Mouse (Mus musculus): ENCODE results near the gene Ldlrad3.

Ldlrad3 gene

DNA sequence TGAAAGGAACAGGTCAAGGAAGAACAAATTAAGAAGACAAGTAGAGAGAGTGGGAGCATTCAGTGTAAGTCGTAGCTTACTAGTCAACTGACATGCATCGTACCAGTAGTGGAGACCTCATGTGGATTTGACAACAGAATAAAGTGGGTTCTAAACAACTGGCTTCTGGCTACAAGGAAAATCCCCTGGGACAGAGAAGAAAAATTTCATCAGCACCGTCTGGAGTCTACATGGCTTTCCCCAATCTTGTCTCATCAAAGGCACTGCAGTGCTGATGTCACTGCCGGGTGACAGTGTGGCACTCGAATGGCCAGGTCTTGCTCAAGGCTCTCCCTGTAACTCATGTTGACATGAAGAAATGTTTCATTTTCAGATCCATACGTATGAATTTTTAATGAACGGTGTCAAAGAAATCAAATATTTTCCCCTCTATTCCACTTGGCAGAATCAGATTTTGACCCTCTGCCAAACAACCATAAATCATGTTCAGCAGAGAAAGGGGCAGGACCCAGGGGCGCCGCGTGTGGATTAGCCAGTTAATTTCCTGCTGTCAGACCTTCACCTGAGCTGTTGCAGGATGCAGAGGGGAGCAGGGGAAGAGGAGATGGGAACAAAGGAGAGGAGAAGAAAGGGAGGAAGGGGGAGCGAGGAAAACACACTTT lies 187.1 kb downstream of the Ldlrad3 start:
- DNase-seq (ENCODE audit: low spot score) = peak; percentile 70

DNA sequence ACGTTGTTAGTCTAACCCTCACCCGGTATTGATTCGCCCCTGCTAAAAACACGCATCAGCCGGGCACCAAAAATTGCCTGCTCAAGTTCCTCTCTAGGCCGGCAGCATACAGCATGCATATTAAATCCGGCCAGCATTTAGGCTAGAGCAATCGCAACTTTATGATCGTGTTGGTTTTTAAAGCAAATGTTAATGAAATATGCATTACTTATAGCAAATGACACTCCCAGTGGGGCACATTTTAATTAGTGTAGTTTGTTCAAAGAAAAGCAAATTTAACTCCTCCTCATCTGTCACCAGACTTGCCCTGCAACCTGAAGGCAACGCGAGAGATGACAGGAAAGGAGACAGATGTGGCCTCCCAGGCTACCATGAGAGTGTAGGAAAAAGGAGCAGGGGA lies 189.2 kb downstream of the Ldlrad3 start:
- DNase-seq (ENCODE audit: low spot score) = no peak

DNA sequence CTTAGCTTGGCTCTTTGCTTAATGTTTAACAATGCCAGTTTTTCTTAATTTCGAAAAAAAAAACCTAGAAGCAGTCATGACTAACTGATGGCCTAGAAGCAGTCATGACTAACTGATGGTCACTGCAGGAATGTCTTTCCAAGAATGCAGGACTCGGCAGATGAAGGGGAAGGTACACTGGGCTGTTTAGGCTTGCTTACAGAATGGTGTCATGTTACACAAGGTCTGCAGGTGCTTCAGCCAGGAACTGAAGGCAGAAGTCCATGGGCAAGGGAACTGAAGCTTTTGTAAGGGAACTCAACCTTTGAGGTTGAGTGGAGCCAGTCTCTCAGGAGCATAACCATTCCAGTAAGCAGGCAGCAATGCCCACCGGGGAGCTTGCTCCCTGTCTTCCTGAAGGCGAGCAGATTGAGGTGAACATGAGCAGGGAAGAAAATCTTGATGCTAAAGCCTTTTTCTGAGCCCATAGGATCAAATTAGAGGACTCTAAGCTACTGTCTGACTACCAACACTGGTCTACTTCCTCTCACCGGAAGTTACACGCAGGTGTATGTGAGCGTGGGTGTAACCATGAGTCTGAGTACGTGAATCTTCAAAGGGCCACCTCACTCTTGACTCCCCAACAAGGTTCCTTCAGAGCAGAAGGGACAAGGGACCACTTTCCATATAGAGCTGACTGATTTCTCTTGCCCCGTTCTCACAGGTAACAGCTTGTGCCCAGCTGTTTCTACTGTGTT lies 193.4 kb downstream of the Ldlrad3 start:
- no peak for DNase-seq (ENCODE audit: low spot score)

DNA sequence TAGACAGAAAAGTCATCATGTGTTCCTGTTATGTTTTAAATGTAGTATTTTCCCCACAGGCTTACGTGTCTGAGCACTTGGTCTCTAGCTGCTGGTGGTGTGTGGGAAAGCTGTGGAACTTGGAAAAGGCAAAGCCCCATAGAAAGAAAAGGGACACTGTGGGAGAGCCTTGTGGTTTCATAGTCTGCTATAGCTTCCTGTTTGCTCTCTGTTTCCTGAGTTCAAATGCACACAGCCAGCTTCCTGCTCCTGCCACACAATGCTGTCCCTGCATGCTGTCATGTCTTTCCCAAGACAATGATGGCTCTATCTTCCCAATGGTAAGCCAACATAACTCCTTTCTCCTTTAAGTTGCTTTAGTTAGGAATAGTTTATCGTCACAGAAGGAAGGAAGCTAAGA lies 194.5 kb downstream of the Ldlrad3 start:
- no peak for DNase-seq (ENCODE audit: low spot score)

DNA sequence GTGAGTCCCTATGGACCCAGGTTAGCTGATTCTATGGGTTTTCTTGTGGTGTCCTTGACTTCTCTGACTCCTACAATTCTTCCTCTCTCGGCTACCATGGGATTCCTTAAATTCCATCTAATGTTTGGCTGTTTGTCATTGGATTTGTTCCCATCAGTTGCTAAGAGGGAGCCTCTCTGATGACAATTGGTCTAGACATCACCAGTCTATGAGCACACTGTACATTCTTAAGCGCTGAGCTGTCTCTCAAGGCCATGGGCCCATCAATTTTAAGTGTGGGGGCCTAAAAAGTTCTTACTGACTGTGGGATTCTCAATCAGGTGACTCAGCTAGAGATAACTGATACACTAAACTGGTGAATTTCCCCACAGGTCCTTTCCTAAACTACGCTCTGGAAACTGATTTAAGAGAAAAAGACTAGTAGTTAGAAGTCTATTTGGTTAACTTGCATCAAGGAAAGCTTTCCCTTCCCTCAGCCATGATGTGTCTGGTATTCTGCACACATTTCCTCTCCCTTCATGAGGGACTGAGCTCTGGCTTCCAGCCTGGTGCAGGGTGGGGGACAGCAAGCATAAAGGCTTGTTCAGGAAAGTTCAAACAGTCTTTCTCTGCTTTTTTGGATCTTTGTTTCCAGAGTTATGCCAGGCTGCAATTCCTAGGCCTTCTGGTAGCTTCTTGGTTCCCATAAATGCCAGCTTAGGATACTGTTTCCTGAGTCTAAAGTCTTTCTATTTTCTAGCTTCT lies 199.7 kb downstream of the Ldlrad3 start:
- no peak for DNase-seq (ENCODE audit: low spot score)

DNA sequence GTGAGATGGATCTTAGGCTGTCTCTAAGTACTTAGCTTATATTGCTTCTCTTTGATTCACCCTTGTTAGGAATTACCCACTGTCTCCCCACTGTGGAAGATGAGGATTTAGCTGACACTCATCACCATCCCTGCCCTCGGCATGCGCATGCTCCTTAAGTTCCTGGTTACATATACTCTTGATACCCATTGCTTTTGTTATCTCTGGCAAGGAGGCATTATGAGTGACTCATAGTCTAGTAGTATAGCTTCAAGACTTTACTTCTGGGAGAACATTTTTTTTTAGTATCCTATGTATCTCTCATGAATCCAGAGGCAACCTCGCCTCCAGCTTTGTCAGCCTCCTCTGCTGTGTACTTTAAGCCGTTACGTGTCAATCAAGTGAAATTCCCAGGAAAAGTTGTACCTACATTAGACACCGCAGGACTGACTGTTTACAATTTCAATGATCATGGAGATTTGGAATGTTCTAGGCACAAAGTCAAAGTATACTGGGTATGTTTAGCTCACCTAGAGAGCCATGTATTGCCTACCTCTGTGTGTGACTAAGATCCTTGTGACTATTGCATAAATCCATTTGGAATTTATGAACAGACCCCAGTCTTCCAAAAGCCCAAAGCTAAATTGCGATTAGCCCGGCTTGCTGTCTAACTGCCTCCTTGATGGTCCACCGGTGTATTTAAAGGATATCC lies 202.2 kb downstream of the Ldlrad3 start:
- DNase-seq (ENCODE audit: low spot score) = no peak

DNA sequence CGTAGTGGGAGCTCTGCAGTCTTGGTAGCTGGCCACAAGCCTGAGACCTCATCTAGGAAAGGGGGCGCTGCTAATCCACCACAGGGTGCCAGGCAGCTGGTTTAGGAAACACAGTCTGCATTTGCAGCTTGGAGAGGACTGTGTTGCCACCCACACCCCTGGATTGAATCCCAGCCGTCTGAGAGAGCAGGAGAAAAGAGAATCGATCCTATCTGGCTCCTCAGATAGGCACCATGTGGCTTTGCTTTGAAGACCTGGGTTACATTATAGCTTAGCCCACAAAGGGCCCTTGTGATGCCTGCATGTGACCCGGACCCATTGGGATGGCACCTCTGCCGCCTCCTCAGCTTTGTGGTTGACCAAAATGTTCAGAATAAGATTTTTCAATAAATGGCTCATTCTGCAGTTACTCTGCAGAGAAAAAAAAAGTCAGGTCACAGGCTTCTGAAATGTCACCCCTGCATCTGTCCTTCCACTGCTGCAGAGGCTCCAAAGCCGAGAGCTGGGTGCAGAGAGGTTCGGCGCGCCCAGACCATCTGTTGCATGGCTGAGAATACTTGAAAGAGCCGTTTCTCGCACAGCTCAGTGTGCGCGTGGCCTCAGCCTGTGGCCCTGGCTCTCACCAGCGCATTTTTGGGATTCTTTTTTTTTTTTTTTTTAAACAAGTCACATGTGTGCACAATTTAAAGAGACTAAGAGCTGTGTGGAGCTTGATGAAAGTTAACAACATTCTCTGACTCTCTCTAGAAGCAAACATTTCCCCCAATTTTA lies 202.9 kb downstream of the Ldlrad3 start:
- DNase-seq (ENCODE audit: low spot score) = peak; percentile 38

DNA sequence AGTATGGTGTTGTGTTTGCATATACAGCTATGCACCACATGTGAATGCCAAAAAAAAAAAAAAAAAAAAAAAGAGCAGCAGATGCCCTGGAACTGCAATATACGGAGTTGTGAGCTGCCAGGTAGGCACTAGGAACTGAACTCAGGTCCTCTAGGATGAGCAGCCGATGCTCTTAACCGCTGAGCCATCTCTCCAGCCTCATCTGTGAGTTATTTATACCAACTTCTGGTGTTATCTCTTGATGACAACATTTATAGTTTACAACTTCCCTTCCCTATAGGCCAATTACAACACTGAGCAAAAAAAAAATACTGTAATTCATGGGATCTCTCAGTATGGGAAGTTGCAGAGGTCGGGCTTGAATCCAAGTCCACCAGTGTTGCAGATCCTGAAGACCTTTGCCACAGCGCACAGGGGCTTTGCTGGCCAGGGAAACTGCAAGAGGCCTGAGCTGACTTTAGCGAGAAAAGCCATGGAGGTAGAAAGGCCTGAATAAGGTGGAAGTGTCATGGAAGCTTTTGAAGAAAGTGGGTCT lies 204.2 kb downstream of the Ldlrad3 start:
- no peak for DNase-seq (ENCODE audit: low spot score)

DNA sequence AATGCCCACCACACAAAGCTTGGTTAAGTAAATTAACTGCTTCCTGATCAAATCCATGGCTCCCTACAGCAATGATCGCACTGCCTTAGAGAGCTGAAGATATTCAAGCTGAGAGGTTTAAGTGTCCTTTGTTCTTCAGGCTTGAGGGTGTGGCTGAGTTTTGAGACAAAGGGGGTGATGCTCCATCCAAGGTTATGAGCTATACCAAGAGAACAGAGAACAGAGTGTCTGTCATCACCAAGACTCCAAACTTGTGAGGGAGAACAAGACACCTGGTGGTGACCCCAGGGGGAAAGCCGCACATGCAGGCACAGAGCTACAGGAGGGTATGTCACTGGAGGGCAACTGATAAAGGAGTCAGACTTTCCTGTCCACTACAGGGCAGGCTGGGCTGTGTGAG lies 205.0 kb downstream of the Ldlrad3 start:
- DNase-seq (ENCODE audit: low spot score) = no peak

DNA sequence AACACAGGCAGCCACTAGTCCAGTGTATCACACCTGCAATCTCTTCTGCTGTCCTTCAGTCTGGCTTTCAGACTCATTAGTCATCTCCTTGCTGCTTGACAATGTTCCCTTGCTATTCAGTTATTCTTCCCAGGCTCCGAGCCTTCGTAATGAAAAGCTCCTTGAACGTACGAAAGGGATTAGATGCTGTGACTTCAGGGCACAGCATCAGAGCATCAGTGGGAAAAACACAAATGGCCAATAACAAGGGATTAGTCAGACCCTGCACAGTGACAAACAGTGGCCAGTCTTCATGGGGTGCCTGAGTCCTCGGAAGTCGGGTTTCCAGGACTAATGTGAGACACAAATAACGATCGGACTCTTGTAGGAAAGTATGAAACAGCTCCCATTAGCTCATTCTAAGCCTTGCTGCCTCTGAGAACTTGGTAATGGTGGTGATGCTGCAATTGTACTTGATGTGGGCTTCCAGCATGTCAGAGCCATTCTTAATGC lies 205.7 kb downstream of the Ldlrad3 start:
- DNase-seq (ENCODE audit: low spot score) = no peak

DNA sequence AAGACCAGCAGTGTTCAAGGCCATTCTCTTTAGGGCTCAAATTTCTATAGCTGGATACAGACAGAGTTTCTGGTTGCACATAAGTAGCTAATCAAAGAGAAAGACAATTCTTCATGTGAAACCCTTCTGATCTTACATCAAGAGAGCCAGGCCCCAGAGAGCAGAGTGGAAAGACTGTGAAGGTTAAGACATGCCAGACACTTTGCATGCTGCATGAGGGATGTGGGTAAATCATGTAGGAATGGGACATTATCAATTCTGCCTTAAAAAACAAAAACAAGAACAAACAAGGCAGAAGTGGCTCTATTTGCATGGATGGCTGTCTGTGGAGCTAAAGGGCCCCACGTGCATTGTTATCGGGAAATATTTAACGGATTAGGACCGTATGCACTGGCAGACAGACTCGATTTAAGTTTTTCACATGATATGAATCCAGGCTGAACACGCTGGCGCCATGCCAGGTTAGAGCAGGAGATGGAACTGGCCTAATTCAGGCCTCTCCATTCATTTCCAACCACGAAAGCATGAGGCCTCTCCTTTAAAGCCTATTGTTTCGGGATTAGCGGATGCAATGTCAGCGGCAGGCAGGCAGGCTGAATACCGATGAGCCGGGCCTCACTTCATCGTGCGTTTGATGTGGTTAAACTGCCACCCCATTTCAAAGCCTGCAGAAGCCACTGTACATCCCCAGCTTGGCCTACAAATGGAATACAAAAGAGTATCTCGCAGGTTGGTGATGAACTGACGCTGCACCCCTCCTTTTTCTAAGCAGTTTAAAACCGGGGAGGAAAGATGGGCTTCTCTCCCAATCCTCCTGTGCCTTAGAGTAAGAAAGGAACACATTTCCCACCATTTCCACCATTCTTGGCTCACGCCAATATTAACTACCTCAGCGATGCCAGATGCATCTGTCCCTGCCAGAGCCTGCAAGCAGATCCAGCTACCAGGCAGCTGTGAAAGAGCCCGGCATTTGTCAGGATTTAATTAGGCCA lies 207.4 kb downstream of the Ldlrad3 start:
- DNase-seq (ENCODE audit: low spot score) = peak; percentile 86

DNA sequence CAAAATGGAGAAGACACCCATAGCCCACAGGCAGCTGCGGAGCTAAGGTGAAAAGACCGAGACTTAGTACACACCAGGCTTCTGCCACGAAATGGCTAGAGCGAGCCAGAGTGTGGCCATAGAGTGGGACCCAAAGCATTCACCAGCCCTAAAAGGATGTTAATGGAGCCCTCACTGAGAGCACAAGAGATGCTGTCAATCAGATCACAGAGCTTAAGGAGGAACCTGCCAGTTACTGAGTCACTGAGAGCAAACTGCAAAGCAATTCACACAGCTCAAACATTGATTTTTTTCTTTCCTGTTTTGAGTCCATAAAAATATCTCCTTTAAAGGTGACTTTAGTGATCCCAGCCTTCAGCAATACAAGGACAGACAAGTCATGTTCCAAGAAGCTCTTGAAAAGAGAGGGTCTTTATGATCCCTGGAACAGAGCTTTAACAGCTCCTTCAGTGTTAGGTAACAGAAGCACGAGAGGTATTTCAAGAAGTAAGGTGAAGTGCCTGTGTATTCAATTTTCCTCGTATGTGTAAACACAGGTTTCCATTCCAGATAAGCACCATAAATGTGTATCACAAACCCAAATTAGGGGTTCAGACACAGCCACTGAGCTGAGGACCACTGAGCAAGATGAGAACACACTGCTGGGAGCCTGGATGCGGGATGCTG lies 209.7 kb downstream of the Ldlrad3 start:
- DNase-seq (ENCODE audit: low spot score) = no peak

DNA sequence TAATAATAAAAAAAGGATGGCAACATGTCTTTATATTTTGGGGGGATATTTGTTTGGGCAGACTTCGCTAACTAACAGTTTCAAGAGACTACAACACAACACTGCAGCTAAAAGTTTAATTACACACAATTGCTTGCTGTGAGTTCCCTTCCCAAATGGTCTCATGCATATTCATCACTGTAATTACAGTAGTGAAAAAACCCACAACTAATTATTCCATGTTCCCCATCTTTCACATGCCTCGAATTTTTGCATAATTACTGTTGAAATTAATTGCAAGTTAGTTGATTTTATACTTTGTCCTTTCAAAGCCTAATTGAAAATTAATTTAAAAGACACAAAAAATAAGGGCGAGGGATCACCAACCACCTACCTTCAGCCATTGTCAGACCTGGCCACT lies 212.4 kb downstream of the Ldlrad3 start:
- no peak for DNase-seq (ENCODE audit: low spot score)

DNA sequence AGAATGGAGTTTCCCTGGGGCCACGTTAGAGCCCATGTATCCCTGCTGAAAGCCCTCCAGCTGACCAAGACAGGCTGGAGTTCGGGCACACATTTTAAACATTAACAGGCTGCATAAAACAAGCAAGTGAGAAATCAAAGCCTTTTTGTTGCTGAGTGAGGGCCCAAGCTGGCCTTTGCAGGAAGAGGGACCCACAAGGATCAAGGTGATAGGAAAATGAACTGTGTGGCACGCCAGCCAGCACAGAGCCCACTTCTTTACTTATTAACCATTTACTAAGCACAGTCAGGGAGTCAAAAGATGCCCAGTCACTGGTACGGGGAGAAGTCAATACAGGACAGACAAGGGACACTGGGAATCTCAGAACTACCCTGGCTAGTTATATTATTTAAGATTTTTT lies 218.6 kb downstream of the Ldlrad3 start:
- DNase-seq (ENCODE audit: low spot score) = no peak

DNA sequence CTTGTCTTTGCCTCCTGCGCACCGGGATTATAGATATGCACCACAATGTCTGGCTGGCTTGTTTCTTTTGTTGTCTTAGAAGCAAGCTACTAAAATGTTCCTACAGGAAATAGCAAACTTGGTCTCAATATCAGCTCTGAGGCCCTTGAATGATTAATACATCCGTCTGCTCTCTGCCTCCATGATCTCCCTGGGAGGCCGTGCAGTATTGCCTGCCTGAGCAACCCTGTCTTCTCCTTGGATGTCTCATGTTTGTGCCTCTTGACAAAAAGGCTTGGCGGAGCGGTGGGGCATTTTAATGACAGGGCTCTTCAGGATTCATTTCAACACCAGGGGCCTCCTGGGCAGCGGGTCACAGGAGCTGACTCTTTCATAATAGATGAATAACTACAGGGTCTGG lies 219.0 kb downstream of the Ldlrad3 start:
- no peak for DNase-seq (ENCODE audit: low spot score)

DNA sequence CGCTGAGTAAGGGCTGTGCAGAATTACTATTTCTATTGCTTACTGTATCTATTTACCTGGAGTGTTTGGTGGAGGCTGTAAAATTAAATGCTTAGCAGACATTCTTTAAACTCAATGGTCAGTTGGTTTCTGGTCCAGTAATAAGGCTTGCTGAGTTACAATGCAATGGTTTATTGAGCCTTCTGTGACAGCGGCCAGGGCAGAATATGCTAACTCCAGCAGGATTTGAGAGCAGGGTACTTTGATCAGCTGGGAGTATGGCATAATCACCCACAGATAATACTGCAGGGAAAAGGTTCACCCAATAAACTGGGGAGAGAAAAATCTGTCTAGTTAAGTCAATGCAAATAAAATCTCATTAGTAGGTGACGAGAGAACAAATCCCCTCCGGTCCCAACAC lies 220.2 kb downstream of the Ldlrad3 start:
- no peak for DNase-seq (ENCODE audit: low spot score)

DNA sequence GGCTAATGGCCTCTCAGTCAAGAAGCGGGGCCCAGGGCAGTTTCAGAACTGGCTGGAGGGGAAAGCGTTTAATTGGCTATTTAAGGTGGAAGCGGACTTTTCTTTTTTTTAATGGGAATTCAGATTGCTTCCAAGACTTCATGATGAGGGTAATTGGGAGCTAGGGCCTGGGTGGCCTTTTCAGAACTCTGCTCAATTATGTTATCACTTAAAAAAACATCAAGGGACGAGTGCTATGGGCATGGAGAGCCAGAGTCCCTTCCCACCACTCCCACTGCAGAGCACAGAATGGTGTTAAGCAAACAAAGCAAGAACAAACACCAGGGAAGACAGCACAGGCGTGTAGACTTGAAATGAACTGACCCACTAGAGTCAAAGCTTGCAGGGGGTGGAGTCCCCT lies 220.7 kb downstream of the Ldlrad3 start:
- DNase-seq (ENCODE audit: low spot score) = no peak

DNA sequence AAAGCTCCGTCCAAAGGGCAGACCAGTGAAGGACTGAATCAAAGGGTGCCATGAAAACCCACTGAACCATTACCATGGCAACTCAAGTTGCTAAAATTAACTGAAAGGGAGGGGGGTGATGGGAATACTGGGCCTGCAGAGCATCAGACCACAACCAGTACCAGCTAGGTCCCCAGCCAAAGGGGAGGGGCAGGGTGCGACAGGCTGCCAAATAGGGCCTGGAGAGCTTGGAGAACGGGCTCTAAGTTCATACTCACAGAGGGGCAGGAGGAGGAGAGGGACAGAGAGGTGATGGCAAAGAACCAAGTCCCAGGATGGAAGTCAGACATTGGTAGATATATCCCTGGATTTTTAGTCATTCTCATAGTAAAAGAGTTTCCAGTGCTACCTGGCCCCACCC lies 222.8 kb downstream of the Ldlrad3 start:
- no peak for DNase-seq (ENCODE audit: low spot score)

DNA sequence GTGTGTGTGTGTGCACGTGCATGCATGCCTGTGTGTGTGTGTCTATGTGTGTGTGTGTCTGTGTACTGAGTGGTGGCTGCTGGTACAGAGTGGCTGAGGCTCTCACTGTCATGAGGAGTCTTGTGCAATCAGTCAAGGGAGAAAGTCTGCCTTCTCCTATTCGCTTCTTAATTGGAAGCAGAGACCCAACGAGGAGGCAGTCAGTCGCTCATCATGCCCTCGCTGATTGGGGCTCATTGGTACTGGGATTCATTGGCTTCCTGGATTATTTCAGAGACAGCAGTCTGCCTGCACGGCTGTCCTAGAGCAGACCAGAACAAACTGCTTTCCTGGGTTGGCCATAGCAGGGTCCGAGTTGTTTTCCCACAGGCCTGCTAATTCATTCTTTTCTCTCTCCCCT lies 223.8 kb downstream of the Ldlrad3 start:
- DNase-seq (ENCODE audit: low spot score) = no peak

DNA sequence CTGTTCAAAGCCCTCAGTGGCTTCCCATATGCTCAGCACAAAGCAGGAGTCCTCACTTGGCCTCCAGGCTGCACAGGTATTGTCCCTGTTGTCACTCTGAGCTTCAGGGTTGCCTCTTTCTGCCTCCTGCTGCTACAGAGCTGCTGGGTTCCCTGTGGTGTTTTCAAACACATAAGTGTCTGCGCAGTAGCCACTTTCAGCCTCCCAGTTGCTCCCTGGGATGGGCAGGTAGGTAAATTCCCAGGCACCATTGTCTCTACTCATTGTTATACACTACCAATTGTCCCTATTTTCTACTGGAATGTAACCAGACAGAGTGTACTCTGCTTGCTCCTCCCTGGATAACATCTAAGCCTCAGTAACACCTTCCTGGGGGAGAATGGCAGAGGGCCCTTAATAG lies 224.8 kb downstream of the Ldlrad3 start:
- no peak for DNase-seq (ENCODE audit: low spot score)

Data from MN1 (cell line).